In genomic region chr12:88926306-88926705, GRCm38 (mm10) we compare ENCODE assay signal across 24 mouse cellular contexts.
DNase-seq lines count a peak whose midpoint lies in the region; ATAC-seq and TF ChIP-seq lines count a peak whose summit lies in the region.
"Had no signal": no experiment of that assay in that cellular context is flagged by ENCODE, and none has a peak within 500 bp of the region (broad histone marks: within the 10 kb centered on the region; RNA-seq: fewer than 3 reads in every experiment).

No protein-coding gene starts in this region.

- no peaks in the 10 kb centered on the region for H3K27me3 ChIP-seq in forebrain, embryonic 14.5 days (replicated peaks; ENCODE audit: control insufficient read depth, insufficient read depth, low read length)
- H3K27me3 ChIP-seq in forebrain, embryonic 10.5 days (ENCODE audit: poor library complexity, severe bottlenecking), result no peaks in the 10 kb centered on the region
- H3K27me3 ChIP-seq in forebrain, embryonic 16.5 days (replicated peaks; ENCODE audit: control insufficient read depth, insufficient read depth, low read length), result no peaks in the 10 kb centered on the region
- H3K27me3 ChIP-seq: embryonic facial prominence, embryonic 13.5 days; embryonic facial prominence, embryonic 15.5 days; Patski had no signal

- no peak for TF ChIP-seq POLR2A in brain, embryonic 14.5 days (IDR thresholded peaks at IDR 0.05; ENCODE audit: borderline replicate concordance, extremely low read depth, insufficient read depth, insufficient read length, poor library complexity, severe bottlenecking)

- ATAC-seq in forebrain, embryonic 14.5 days, result peak; percentile 48
- ATAC-seq in frontal cortex, adult (ENCODE audit: low TSS enrichment), result peak; percentile 13; the same call in 1 of the 2 replicates
- ATAC-seq in forebrain, embryonic 16.5 days, result peak; percentile 64
- ATAC-seq: activated CD4-positive, CD25-positive, alpha-beta regulatory T cell, adult 4 months; Patski had no signal

- no peak overlapping the region for H3K9ac ChIP-seq in forebrain, embryonic 14.5 days (ENCODE audit: low read length)
- H3K9ac ChIP-seq in forebrain, embryonic 16.5 days (replicated peaks; ENCODE audit: low read depth, low read length), result no peak overlapping the region
- H3K9ac ChIP-seq: embryonic facial prominence, embryonic 13.5 days; embryonic facial prominence, embryonic 15.5 days had no signal

- peaks cover 3% of the 10 kb centered on the region; the same call in 1 of the 2 replicates for H3K4me1 ChIP-seq in forebrain, embryonic 14.5 days (ENCODE audit: control insufficient read depth, insufficient read depth, low read length)
- H3K4me1 ChIP-seq in forebrain, embryonic 10.5 days, result no peaks in the 10 kb centered on the region
- peaks cover 4% of the 10 kb centered on the region; the same call in 1 of the 2 replicates for H3K4me1 ChIP-seq in forebrain, embryonic 16.5 days (replicated peaks; ENCODE audit: control insufficient read depth, insufficient read depth, low read length)
- H3K4me1 ChIP-seq: embryonic facial prominence, embryonic 13.5 days; embryonic facial prominence, embryonic 15.5 days had no signal

- H3K4me3 ChIP-seq in forebrain, embryonic 14.5 days (ENCODE audit: low read depth, low read length), result no peak overlapping the region
- H3K4me3 ChIP-seq in forebrain, embryonic 10.5 days, result no peak overlapping the region
- no peak overlapping the region for H3K4me3 ChIP-seq in forebrain, embryonic 16.5 days (replicated peaks; ENCODE audit: low read length)
- H3K4me3 ChIP-seq: embryonic facial prominence, embryonic 13.5 days; embryonic facial prominence, embryonic 15.5 days; erythroblast, embryonic 14.5 days; gastrocnemius, adult 2 months had no signal

- H3K4me2 ChIP-seq in forebrain, embryonic 14.5 days (ENCODE audit: low read length), result no peak overlapping the region
- no peak overlapping the region for H3K4me2 ChIP-seq in forebrain, embryonic 16.5 days (ENCODE audit: low read length)
- H3K4me2 ChIP-seq: embryonic facial prominence, embryonic 13.5 days; embryonic facial prominence, embryonic 15.5 days had no signal

- WGBS in forebrain, embryonic 14.5 days, result 72% methylated on average over 4 of the region's 4 CpGs
- WGBS in forebrain, embryonic 10.5 days, result 86% methylated on average over 4 of the region's 4 CpGs
- 58% methylated on average over 4 of the region's 4 CpGs for WGBS in forebrain, embryonic 16.5 days

- no peak for TF ChIP-seq CTCF in brain, embryonic 14.5 days (IDR thresholded peaks at IDR 0.05; ENCODE audit: borderline replicate concordance, extremely low read depth, insufficient read depth, insufficient read length)

- no peaks in the 10 kb centered on the region for H3K9me3 ChIP-seq in forebrain, embryonic 14.5 days (replicated peaks; ENCODE audit: control insufficient read depth, low read length)
- H3K9me3 ChIP-seq in forebrain, embryonic 10.5 days, result no peaks in the 10 kb centered on the region
- no peaks in the 10 kb centered on the region for H3K9me3 ChIP-seq in forebrain, embryonic 16.5 days (ENCODE audit: control insufficient read depth, low read length)
- H3K9me3 ChIP-seq: embryonic facial prominence, embryonic 13.5 days; embryonic facial prominence, embryonic 15.5 days had no signal

- H3K27ac ChIP-seq in forebrain, embryonic 14.5 days (ENCODE audit: low read depth, low read length), result no peak overlapping the region
- no peak overlapping the region for H3K27ac ChIP-seq in forebrain, embryonic 10.5 days
- H3K27ac ChIP-seq in forebrain, embryonic 16.5 days (ENCODE audit: low read length), result no peak overlapping the region
- H3K27ac ChIP-seq: embryonic facial prominence, embryonic 13.5 days; embryonic facial prominence, embryonic 15.5 days; gastrocnemius, adult 2 months had no signal

- peak; percentile 33 for DNase-seq in forebrain, embryonic 14.5 days (ENCODE audit: low spot score)
- no peak for DNase-seq in forebrain, embryonic 10.5 days (ENCODE audit: extremely low spot score, low spot score)
- no peak for DNase-seq in frontal cortex, postnatal 10 days (ENCODE audit: low spot score in 2 of 2)
- peak; percentile 51 for DNase-seq in brain, embryonic 14.5 days (ENCODE audit: low read depth)
- DNase-seq in right cerebral cortex, postnatal 4 days, result no peak
- no peak for DNase-seq in MN1 (ENCODE audit: low spot score)
- DNase-seq: adrenal gland, adult 8-10 months; adrenal gland, postnatal 14 days; adrenal gland, postnatal 36 days; cerebellum, adult 11 months; cerebellum, adult 18-20 months; cerebellum, adult 8-10 months; cerebellum, adult 9-11 months; cerebellum, postnatal 14 days; cerebellum, postnatal 36 days; embryo, embryonic 11 days; gastrocnemius, adult 2 months had no signal

- no peaks in the 10 kb centered on the region for H3K36me3 ChIP-seq in forebrain, embryonic 14.5 days (ENCODE audit: control insufficient read depth, insufficient read depth, low read length)
- H3K36me3 ChIP-seq in forebrain, embryonic 10.5 days (replicated peaks), result no peaks in the 10 kb centered on the region
- no peaks in the 10 kb centered on the region for H3K36me3 ChIP-seq in forebrain, embryonic 16.5 days (ENCODE audit: control insufficient read depth, insufficient read depth)
- H3K36me3 ChIP-seq: embryonic facial prominence, embryonic 13.5 days; embryonic facial prominence, embryonic 15.5 days had no signal

Comparison
In these comparisons a context has a peak if more than half of its experiments do, and no peak if none do; other contexts are left out.
1. DNase-seq: peak in forebrain, embryonic 14.5 days (single experiment) and brain, embryonic 14.5 days (single experiment); none in forebrain, embryonic 10.5 days (single experiment), frontal cortex, postnatal 10 days (0 of 2), right cerebral cortex, postnatal 4 days (single experiment) and MN1 (single experiment).
2. ATAC-seq: peak in every context shown above with its lines; median percentile 64 in forebrain, embryonic 16.5 days; 48 in forebrain, embryonic 14.5 days; 13 in frontal cortex, adult.